Mouse (Mus musculus) c-Kit-positive CD71-negative TER-119-negative erythroid progenitor cells, embryonic 14.5 days (primary cell): Measurements from ENCODE around the gene Hoxd10.

Experiments used
- DNase-seq: peaks from one replicate; pipeline ENCODE4 v3.0.0-alpha.2; 2013; ENCODE audit warnings: low read depth

The Hoxd10 gene

DNA sequence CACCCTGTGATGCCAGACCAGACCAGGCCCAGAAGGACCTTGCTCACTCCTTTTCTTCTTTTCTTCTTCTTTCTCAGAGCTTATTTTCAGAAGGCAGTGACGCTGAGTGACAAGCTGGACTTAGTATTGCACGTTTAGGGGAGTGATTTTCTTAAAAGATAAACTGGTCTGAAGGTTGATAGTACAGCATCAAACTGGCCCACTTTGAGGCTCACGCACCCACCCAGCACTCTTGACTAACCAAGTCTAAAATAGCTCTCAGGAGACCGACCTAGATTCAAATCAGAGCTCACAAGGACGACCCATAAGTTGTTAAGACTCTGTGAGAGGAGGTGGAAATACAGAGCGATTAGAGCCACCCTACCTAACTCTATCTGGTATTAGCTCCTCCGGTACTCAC lies 25.3 kb upstream of the Hoxd10 start:
- DNase-seq: no peak

DNA sequence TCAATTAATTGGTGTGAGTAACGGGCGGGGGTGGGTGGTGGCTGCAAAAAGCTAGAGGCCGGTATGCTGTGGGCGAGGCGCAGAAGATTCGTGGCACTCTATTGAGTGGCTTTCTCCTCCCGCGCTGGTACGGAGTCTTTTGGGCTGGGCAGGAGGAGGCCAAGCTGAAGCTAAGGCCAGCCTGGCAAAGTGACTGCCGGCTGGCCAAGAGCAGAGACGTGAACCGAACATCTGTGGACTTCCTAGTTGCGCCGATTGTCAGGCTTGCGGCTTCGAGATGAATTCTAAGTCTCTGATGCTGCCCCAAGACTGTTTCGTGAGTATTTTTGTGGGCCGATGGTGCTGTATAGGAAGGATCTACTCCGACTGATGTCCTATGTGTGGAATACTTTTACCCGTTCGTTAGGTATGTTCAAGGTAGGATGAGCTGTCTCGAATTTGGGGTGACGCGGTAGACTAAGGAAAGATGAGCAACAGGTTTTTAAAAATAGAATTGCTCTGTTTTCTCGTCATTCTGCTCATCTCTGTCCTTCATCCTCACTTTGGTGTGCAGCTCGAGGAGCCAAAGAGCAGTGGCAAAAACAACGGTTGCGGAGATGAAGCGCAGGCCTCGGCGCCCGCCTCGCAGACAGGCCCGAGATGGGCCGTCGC lies 24.4 kb upstream of the Hoxd10 start:
- DNase-seq: no peak

DNA sequence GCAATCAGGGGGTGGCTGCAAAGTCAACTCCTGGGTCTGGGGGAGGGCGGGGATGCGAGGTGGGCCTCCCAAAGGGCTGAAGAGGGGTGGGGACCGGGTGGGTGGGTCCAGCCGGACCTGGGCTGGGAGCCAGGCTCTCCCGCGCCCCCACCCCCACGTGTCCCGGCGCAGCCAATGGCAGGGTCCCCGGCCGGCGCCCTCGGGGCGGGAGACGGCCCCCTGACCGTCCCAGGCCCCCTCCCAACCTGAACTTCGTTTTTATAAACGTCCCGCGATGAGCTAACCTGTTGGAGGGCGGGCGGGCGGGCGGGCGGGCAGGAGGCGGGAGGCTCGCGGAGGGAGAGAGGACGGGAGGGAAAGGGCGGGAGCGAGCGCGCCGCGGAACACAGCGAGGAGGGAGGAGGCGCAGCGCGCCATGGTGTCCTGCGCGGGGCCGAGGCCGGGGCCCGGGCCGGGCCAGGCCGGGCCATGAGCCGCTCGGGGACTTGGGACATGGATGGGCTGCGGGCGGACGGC lies 23.8 kb upstream of the Hoxd10 start, which contains the start of gene Hoxd13:
Gene Hoxd13 (plus strand): TSS at position 469 of the 516 bp plus-strand sequence.
- no peak for DNase-seq

DNA sequence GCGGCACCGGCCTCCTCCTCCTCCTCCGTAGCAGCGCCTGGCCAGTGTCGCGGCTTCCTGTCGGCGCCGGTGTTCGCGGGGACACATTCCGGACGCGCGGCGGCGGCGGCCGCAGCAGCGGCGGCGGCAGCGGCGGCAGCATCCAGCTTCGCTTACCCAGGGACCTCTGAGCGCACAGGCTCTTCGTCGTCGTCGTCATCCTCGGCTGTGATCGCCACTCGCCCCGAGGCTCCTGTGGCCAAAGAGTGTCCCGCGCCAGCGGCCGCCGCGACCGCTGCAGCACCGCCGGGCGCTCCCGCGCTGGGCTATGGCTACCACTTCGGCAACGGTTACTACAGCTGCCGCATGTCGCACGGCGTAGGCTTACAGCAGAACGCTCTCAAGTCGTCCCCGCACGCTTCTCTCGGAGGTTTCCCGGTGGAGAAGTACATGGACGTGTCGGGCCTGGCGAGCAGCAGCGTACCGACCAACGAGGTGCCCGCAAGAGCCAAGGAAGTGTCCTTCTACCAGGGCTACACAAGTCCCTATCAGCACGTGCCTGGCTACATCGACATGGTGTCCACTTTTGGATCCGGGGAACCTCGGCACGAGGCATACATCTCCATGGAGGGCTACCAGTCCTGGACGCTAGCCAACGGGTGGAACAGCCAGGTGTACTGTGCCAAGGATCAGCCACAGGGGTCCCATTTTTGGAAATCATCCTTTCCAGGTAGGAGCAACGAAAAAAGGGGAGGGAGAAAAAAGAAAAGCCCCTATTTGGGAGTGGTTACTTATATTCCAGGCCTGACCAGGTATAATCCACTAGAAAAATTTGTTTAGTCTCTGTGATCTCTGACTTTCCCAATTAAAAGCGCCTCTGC lies 23.1 kb upstream of the Hoxd10 start:
- DNase-seq: no peak

DNA sequence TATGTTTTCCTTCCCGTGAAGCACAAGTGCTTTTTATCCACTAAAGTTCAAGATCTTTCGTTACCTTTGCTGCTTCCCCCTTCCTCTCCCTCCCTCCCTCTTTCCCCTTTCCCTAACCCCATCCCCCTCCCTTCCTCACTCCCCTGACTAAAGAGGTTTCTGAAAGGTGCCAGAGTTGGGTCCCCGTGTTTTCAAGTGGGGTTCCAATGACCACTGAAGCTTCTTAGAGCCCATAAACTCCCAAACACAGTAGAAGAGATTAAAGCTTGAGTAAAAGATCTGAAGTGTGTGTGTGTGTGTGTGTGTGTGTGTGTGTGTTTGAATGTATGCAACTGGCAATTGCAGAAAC lies 22.5 kb upstream of the Hoxd10 start:
- no peak for DNase-seq

DNA sequence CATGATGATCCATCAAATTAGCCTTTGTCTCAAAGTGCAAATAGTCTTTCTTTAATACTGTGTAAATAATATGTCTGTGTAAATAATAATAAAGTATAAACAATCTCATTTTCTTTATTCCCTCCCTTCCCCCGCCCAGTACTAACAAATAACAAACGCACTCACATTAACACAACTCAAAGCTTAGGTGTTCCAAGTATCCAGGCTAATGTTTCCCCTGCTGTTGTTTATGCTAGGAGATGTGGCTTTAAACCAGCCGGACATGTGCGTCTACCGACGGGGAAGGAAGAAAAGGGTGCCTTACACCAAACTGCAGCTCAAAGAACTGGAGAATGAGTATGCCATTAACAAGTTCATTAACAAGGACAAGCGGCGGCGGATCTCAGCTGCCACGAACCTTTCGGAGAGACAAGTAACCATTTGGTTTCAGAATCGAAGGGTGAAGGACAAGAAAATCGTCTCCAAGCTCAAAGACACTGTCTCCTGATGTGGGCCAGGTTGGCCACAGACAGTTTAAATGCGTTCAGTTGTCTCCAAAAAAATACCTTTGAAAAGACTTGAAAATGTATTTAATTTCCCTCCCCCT lies 22.0 kb upstream of the Hoxd10 start:
- DNase-seq: no peak

DNA sequence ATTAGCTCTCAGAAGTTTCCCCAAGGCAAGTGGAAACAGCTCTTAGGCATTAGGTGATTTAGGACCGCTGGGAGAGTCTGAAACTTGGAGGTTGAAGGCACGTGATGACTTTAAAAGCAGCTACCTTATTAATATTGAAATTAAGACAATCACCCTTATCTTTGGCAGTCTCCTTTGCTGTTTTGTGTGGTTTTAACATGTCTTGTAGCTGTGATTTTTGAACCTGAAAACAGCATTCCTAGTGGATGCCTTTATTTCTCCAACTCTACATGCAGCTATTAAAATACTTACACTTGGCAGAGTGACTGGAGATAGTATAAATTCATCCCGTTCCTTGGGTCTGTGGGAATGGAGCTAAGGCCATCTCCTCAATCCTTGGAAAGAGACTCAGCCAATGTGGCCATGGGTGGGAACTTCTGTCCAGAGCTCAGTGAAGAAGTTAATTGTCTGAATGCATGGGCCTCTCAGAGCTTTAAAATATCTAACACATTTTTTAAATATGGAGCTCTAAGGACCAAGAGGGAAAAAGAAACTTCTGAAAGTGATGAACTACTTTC lies 21.0 kb upstream of the Hoxd10 start:
- no peak for DNase-seq

DNA sequence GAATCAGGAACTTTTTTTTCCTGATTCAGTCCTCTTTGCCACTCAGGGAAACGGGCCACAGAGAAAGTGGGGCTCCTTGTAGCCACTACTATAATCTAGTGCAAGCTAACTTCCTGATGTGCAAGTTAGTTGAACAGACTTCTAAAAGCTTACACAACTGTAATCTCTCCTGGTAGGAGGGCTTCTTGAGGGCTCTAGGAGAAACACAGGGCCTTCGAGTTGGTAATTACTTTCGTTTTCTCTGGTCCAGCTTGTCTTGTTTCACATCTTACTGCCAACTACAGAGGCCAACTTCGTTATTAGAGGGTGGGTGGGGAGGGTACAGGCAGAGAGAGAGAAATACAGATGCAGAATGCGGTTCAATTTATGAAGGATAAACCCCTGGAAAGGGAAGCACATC lies 19.9 kb upstream of the Hoxd10 start:
- no peak for DNase-seq

DNA sequence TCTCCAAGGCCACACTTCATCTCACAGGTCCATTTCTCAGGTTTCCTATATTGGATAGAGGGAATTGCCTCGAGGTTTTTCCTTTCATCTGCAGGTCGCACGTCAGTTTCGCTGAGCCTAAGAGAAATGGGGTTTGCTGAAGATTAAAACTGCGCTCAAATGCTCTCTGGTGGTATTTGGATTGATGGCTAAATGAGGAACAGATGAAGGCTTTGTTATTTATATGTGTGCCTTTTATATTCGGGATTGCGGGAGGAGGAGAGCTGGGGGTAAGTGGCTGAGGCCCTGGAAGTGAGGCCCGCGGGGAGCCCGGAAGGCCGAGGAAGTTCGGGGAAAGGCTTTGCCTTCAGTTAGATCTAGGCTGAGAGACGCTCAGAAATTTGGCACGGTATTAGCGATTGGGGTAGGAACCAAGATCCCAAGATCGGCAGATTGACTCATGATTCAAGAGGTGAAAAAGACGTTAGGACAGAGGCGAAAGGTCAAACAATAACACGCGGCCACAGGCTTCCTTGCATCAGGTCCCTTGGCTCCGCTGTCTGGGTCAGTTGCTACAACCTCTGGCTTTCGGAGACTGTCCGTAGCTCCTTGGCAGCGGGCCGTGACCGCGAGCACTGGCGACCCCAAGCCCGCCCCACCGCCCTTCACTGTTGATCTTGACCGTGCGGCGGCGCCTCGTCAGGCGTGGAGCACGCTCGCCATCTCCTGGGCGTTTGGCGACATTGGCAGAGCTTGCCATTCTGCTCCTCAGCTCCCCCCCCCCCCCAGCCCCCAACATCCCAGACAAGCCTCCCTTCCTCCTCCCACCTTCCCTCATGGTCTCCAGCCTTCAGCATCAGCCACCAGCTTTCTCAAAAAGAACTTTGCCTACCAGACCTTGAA lies 19.0 kb upstream of the Hoxd10 start:
- DNase-seq: no peak

DNA sequence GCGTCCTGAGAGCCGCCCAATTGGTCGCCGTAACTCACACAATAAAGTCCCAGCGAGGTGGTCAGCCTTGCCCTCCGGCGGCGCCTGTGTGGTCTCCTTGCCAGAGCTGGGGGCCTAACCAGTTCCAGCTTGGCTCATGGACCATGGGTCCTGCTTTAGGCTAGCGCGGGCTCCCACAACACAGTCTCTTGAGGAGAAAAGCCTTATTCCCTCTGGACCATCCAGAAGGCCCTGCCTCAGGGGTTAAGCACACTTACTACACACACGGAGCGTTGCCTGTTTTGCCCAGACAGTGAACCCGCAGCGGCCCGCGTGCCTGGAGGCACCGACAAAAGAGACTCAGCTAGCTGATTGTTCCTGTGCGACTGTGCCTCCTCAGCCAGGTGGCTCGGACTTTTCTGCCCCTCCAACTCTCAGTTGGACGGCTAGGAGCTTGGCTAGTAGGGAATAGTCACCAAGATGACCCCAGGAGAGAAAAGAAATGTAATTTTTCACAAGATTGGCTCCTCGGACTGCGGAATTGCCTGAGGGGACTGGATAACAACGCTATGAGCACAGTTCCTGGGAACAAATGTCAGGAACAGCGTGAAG lies 17.8 kb upstream of the Hoxd10 start:
- DNase-seq: no peak

DNA sequence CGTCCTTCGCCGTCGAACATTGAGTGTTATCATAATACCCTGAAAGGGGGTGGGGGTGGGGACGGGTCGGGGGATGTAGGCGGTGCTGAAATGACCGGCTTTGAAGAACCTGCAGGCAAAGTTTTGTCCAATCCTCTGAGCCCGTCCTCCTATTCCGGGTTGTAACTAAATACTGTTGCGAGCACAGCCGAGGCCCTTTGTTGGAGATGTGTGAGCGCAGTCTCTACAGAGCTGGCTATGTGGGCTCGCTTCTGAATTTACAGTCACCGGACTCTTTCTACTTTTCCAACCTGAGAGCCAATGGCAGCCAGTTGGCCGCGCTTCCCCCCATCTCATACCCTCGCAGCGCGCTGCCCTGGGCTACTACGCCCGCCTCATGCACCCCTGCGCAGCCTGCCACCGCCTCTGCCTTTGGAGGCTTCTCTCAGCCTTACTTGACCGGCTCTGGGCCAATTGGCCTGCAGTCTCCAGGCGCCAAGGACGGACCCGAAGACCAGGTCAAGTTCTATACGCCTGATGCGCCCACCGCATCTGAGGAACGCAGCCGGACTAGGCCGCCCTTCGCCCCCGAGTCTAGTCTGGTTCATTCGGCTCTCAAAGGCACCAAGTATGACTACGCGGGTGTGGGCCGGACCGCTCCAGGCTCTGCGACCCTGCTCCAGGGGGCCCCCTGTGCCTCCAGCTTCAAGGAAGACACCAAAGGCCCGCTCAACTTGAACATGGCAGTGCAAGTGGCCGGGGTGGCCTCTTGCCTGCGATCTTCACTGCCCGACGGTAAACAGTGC lies 16.7 kb upstream of the Hoxd10 start, which contains the start of gene Hoxd12:
Gene Hoxd12 (plus strand): TSS at position 133 of the 785 bp plus-strand sequence.
- DNase-seq: no peak

DNA sequence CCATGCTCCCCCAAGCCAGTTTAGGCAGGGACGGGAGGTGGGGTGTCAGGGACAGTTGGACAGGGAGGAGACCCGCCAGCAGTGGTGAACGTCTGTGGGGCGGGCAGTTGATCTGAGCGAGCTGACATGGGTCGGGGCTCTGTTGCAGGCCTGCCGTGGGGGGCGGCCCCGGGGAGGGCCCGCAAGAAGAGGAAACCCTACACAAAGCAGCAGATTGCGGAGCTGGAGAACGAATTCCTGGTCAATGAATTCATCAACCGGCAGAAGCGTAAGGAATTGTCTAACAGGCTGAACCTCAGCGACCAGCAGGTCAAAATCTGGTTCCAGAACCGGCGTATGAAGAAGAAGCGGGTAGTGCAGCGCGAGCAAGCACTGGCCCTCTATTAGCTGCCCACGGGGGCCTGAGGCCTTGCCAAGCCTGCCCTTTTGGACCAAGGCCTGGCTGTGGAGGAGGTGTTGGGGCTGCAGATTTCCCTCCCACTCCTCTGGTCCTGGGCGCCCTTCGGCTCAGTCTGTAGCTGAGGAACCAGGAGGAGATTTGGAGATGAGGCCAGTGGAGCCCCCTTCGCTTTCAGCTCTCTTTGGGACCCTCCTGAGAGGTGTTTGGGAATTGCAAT lies 15.9 kb upstream of the Hoxd10 start:
- no peak for DNase-seq

DNA sequence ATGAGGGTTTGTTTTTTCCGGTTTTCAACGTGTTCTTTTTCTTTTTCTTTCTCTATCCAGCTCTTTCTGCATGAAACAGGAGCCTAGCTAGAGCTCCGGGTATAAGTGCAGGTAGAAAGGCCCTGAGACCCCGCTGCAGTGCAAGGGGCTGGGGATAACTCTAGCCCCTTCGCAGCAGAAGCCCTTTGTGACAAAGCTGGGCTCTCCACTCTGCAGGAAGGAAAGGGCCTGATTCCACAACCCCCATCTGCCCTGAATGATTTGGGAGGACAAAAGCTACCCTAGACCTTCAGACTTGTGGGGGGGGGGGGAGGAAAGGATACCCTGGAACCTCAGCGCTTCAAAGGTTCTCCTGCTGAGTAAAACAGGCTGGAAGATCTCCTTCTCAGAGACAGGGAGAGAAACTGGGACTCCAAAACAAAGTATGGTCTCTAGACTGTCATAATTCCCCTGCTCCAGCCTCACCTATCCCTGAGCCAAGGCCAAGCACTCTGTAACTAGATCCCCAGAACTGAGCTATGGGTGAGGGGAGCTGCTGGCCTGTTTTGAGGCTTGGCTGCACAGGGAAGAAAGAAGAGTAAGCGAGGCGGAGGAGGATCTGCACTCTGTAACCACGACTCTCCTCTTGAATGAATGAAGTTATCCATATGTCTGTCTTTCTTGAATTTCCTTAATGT lies 15.2 kb upstream of the Hoxd10 start:
- no peak for DNase-seq

DNA sequence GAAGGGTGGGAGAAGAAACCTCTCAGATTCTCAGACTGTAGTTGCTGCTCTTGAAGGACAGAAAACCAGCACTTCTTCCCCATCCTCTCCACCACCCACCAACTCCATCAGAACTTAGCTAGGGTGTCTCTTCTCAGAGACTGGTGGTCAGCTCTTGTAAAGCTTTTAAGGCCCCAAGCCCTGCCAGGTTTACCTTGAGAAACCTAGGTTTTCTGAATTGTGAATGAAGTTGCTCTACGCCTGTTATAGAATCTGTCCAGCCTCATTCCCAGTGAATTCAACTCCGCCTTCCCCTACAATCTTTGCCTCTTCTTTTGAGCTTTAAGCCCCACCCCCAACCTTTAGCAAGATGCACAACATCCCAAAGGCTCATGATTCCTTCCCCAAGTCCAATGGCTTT lies 14.6 kb upstream of the Hoxd10 start:
- no peak for DNase-seq

DNA sequence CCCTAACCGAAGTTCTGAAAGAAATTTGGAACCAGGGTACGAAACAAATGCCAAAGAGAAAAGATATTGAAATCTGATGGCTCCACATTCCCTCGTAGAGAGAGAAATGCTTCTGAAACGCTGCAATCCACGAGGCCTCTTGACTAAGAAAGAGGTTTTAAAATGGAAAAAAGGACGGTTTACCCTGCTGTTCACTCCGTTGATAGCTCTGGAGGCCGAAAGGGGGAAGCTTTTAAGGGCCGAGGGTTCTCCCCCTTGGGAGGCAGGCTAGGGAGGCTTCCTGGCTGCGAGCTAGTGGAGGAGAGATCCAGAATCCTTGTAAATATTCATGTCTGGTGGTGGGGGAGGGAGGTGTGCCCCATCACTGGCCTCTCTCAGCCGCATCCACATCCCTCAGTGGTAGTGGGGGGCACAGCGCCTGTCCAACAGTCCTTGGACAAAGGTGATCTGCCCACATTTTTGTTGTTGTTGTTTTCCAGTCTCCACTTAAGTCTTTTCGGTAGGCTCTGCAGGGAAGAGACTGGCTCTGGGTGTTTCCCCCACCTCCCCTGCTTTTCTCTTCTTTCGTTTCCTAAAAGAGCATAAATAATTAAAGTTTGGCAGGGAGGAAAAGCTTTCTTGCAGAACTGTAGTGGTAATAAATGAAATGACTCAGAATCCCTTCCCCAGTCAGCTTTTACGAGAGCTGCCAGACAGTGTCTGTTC lies 12.7 kb upstream of the Hoxd10 start, which contains the start of gene Hoxd11:
Gene Hoxd11 (plus strand): TSS at position 667 of the 705 bp plus-strand sequence.
- no peak for DNase-seq

DNA sequence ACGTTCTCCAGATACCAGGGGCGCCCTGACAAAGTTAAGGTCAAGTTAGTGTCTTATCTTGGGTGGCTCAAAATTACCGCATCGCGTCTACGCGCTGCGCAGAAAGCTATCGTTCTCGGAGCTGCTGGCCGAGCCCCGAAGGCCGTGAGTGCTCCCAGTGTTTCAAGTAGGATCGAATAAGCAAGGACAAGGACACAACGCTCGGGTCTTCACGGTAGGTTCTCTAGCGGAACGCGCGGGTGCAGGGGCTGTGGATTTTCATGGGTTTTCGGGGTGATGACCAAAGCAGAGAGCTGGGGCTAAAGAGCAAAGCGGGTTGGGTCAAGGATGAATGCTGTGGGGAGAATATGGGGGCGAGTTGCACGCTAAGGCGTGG lies 12.1 kb upstream of the Hoxd10 start:
- no peak for DNase-seq

DNA sequence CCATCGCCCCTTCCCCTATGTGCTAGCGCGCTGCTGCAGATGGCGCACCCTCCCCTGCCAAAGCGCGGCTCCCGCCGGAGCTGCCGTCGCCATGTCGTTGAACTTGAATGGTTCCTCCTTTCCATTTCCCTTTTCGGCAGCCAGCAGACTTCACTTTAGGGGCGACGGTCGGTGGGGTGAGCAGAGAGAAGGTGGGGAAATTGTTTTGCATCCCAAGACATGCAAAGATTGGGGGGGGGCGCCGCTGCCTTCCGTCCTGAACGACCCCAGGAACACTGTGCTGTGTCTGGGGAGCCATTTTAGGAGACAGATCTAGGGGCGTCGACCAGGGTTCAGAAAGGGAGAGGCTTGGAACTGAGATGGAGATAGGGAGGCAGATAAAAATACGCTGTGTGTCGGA lies 11.7 kb upstream of the Hoxd10 start:
- no peak for DNase-seq

DNA sequence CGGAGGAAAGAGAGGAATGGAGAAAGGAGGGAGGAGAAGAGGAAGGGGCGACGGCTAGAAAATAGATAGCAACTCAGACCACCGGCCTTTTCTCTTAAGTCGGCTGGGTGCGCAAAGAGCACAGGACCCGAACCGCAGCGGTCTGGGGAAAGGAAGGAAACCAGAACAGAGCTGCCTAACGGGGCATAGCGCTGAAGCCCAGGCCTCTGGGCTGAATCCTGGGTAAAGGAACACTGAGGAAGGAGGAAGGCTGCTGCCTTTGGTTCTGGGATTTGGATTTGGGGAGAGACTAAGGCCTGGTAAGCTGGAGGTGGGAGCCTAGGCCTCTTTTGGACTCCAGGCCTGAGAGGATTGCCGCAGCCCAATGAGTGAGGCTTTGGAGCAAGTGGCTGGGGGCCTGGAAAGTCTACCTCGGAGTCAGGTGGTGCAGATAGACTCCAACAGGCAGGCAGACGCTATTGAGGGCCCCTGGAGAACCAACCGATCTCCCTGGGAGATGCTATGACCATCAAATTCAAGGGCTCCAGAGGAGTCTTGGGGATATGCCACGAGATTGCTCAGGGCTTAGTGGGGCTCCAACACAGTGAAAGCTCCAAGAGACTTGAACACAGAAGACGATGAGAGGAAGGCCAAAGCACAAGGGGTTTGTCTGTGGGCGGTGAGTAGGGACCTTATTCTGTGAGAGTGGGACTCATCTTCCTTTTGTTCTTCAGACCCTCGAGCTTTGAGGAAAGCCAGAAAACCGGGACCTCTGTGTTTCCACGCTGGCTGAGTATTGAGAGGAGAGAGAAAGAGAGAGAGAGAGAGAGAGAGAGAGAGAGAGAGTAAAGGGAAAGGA lies 10.9 kb upstream of the Hoxd10 start:
- DNase-seq: no peak
